Mouse (Mus musculus) megakaryocyte, embryonic 14.5 days (primary cell): ENCODE measurements around the gene BC049730.

Experiments
- FLI1 ChIP-seq: IDR thresholded peaks from 2 replicates; pipeline ENCODE4 v1.6.1; 2012; ENCODE audit warnings: low read length, inconsistent platforms, mixed read lengths
- GATA1 ChIP-seq: IDR thresholded peaks from 3 replicates; pipeline ENCODE4 v1.6.1; 2012; ENCODE audit warnings: mixed read lengths, low read length, inconsistent platforms, borderline replicate concordance

DNA sequence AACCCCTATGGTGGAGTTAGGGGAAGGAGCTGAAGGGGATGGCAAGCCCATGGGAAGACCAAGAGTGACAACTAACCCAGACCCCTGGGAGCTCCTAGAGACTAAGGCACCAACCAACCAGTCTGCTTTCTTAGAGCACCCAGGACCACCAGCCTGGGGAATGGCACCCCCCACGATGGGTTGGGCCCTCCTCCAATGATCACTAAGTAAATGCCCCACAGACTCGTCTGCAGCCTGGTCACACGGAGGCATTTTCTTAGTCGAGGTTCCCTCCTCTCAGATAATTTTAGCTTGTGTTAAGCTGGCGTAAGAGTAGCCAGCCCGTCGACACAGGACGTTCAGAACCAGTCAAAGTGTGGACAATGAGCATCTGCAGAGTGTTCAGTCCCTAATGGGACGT lies 44.1 kb upstream of the BC049730 start:
- TF ChIP-seq GATA1 (no peak), FLI1 (no peak)
